Mouse (Mus musculus) MEL (cell line): ENCODE measurements around the gene Dbil5. TPM values are rescaled to one million over a fixed set of nuclear protein-coding genes. Genes with fewer than 3 reads are reported as not detected.

Experiments
- DNase-seq: peaks from one replicate; pipeline ENCODE4 v3.0.0; 2011; ENCODE audit warnings: low read depth, low spot score
- H3K27ac ChIP-seq: 2 replicates; pipeline ENCODE4 v1.5.1; 2012; ENCODE audit warnings: low read depth, mild to moderate bottlenecking, control low read depth, low read length, moderate library complexity; ENCODE audit not compliant: control insufficient read depth
- H3K27me3 ChIP-seq, 2 experiments: fragments of 150-350 bp in 1 of 2; sonication (generic) in 1 of 2; 2 replicates each; pipeline ENCODE4 v1.6.1; 2012; ENCODE audit warnings: low read length in 2 of 2, mild to moderate bottlenecking in 2 of 2, improper control_type of control experiment in 1 of 2, moderate library complexity in 1 of 2; ENCODE audit not compliant: insufficient read depth in 2 of 2, control insufficient read depth in 1 of 2
- H3K36me3 ChIP-seq, 2 experiments: 2 replicates each; pipeline ENCODE4 v1.6.1; 2012 to 2014; ENCODE audit warnings: low read length in 2 of 2, improper control_type of control experiment in 1 of 2, inconsistent platforms in 1 of 2, mild to moderate bottlenecking in 1 of 2; ENCODE audit not compliant: insufficient read depth in 2 of 2, control insufficient read depth in 1 of 2
- H3K4me1 ChIP-seq, 2 experiments: fragments of 150-350 bp in 1 of 2; sonication (generic) in 1 of 2; 2 replicates each; pipeline ENCODE4 v1.6.1; 2012; ENCODE audit warnings: low read length in 2 of 2, improper control_type of control experiment in 1 of 2, mild to moderate bottlenecking in 1 of 2; ENCODE audit not compliant: insufficient read depth in 2 of 2, control insufficient read depth in 1 of 2
- H3K4me3 ChIP-seq, 2 experiments: fragments of 150-350 bp in 1 of 2; sonication (generic) in 1 of 2; 2 replicates each; pipeline ENCODE4 v1.5.1; 2012; ENCODE audit warnings: low read depth in 2 of 2, low read length in 2 of 2, mild to moderate bottlenecking in 2 of 2, moderate library complexity in 2 of 2, control low read depth in 1 of 2, improper control_type of control experiment in 1 of 2; ENCODE audit not compliant: control insufficient read depth in 1 of 2, insufficient read depth in 1 of 2
- H3K79me2 ChIP-seq: 2 replicates; pipeline ENCODE4 v1.6.1; 2012; ENCODE audit warnings: mild to moderate bottlenecking, low read length, moderate library complexity; ENCODE audit not compliant: control insufficient read depth, poor library complexity, insufficient read depth
- H3K9ac ChIP-seq: 2 replicates; pipeline ENCODE4 v1.6.1; 2012; ENCODE audit warnings: low read depth, mild to moderate bottlenecking, control low read depth, low read length, moderate library complexity; ENCODE audit not compliant: control insufficient read depth, poor library complexity, severe bottlenecking
- H3K9me3 ChIP-seq: fragments of 150-350 bp; sonication (generic); replicated peaks from 2 replicates; pipeline ENCODE4 v1.6.1; 2012; ENCODE audit warnings: mild to moderate bottlenecking, low read length, improper control_type of control experiment, moderate library complexity; ENCODE audit not compliant: insufficient read depth
- BHLHE40 ChIP-seq: IDR thresholded peaks from 2 replicates; pipeline ENCODE4 v1.6.1; 2012; ENCODE audit warnings: low read depth, mild to moderate bottlenecking, inconsistent platforms, low read length, improper control_type of control experiment, borderline replicate concordance
- CHD1 ChIP-seq: IDR thresholded peaks from 2 replicates; pipeline ENCODE4 v1.6.1; 2012; ENCODE audit warnings: low read depth, mild to moderate bottlenecking, inconsistent platforms, low read length, improper control_type of control experiment
- CHD2 ChIP-seq: IDR thresholded peaks from 2 replicates; pipeline ENCODE4 v1.6.1; 2011; ENCODE audit warnings: low read length, improper control_type of control experiment
- CTCF ChIP-seq, 3 experiments: IDR thresholded peaks in 2 of 3; conservative IDR thresholded peaks in 1 of 3; 2 replicates each; pipeline ENCODE4 v1.5.1; 2011 to 2012; ENCODE audit warnings: low read length in 3 of 3, low read depth in 2 of 3, mild to moderate bottlenecking in 2 of 3, improper control_type of control experiment in 1 of 3, inconsistent platforms in 1 of 3, mixed read lengths in 1 of 3, moderate library complexity in 1 of 3; ENCODE audit not compliant: control insufficient read depth in 1 of 3, insufficient read depth in 1 of 3, poor library complexity in 1 of 3, severe bottlenecking in 1 of 3
- E2F4 ChIP-seq: IDR thresholded peaks from 2 replicates; pipeline ENCODE4 v1.6.1; 2011; ENCODE audit warnings: low read depth, low read length, improper control_type of control experiment, borderline replicate concordance
- ELF1 ChIP-seq: IDR thresholded peaks from 2 replicates; pipeline ENCODE4 v1.6.1; 2014; ENCODE audit warnings: low read depth, mild to moderate bottlenecking, inconsistent platforms, low read length, improper control_type of control experiment, moderate library complexity
- EP300 ChIP-seq, 2 experiments: IDR thresholded peaks; 2 replicates each; pipeline ENCODE4 v1.6.1; 2011; ENCODE audit warnings: improper control_type of control experiment in 2 of 2, low read length in 2 of 2, low read depth in 1 of 2, mild to moderate bottlenecking in 1 of 2
- ETS1 ChIP-seq: IDR thresholded peaks from 2 replicates; pipeline ENCODE4 v1.6.1; 2012; ENCODE audit warnings: low read depth, mild to moderate bottlenecking, inconsistent platforms, low read length, improper control_type of control experiment, moderate library complexity
- GABPA ChIP-seq: IDR thresholded peaks from 2 replicates; pipeline ENCODE4 v1.6.1; 2012; ENCODE audit warnings: low read depth, mild to moderate bottlenecking, inconsistent platforms, low read length, improper control_type of control experiment, moderate library complexity
- GATA1 ChIP-seq: IDR thresholded peaks from 2 replicates; pipeline ENCODE4 v1.6.1; 2011; ENCODE audit warnings: low read depth, low read length, improper control_type of control experiment
- HCFC1 ChIP-seq: IDR thresholded peaks from 2 replicates; pipeline ENCODE4 v1.6.1; 2012; ENCODE audit warnings: low read depth, mild to moderate bottlenecking, inconsistent platforms, low read length, improper control_type of control experiment, moderate library complexity
- JUND ChIP-seq: IDR thresholded peaks from 2 replicates; pipeline ENCODE4 v1.6.1; 2011; ENCODE audit warnings: low read depth, mild to moderate bottlenecking, improper control_type of control experiment, low read length
- KAT2A ChIP-seq: conservative IDR thresholded peaks from 2 replicates; pipeline ENCODE4 v1.6.1; 2012; ENCODE audit warnings: low read depth, low read length, improper control_type of control experiment, inconsistent platforms
- MAFK ChIP-seq: IDR thresholded peaks from 2 replicates; pipeline ENCODE4 v1.6.1; 2011; ENCODE audit warnings: low read depth, mild to moderate bottlenecking, low read length, improper control_type of control experiment, borderline replicate concordance
- MAZ ChIP-seq: IDR thresholded peaks from 2 replicates; pipeline ENCODE4 v1.6.1; 2012; ENCODE audit warnings: low read depth, mild to moderate bottlenecking, inconsistent platforms, low read length, improper control_type of control experiment
- MEF2A ChIP-seq: IDR thresholded peaks from 2 replicates; pipeline ENCODE4 v1.6.1; 2014; ENCODE audit warnings: low read depth, mild to moderate bottlenecking, inconsistent platforms, low read length, improper control_type of control experiment; ENCODE audit not compliant: poor library complexity, insufficient replicate concordance, severe bottlenecking; ENCODE audit errors: extremely low read depth
- MXI1 ChIP-seq: IDR thresholded peaks from 2 replicates; pipeline ENCODE4 v1.6.1; 2011; ENCODE audit warnings: mild to moderate bottlenecking, low read depth, low read length, improper control_type of control experiment
- NELFE ChIP-seq: IDR thresholded peaks from 2 replicates; pipeline ENCODE4 v1.6.1; 2011; ENCODE audit warnings: low read depth, low read length, improper control_type of control experiment
- NRF1 ChIP-seq: IDR thresholded peaks from 2 replicates; pipeline ENCODE4 v1.6.1; 2014; ENCODE audit warnings: low read depth, mild to moderate bottlenecking, inconsistent platforms, low read length, improper control_type of control experiment, moderate library complexity; ENCODE audit not compliant: poor library complexity, insufficient read depth, severe bottlenecking
- POLR2A ChIP-seq, 2 experiments: IDR thresholded peaks; 2 replicates each; pipeline ENCODE4 v1.6.1; 2011 to 2012; ENCODE audit warnings: low read length in 2 of 2, mild to moderate bottlenecking in 2 of 2, control low read depth in 1 of 2, improper control_type of control experiment in 1 of 2, low read depth in 1 of 2, moderate library complexity in 1 of 2; ENCODE audit not compliant: control insufficient read depth in 1 of 2, insufficient read depth in 1 of 2, poor library complexity in 1 of 2
- POLR2AphosphoS2 ChIP-seq: IDR thresholded peaks from 2 replicates; pipeline ENCODE4 v1.6.1; 2011; ENCODE audit warnings: low read length, improper control_type of control experiment
- POLR2AphosphoS5 ChIP-seq: IDR thresholded peaks from 2 replicates; pipeline ENCODE4 v1.6.1; 2012; ENCODE audit warnings: low read depth, borderline replicate concordance, mild to moderate bottlenecking, inconsistent platforms, low read length, moderate library complexity, mixed read lengths
- RAD21 ChIP-seq: IDR thresholded peaks from 2 replicates; pipeline ENCODE4 v1.6.1; 2011; ENCODE audit warnings: mild to moderate bottlenecking, low read depth, low read length, improper control_type of control experiment
- RCOR1 ChIP-seq: IDR thresholded peaks from 2 replicates; pipeline ENCODE4 v1.6.1; 2012; ENCODE audit warnings: low read depth, mild to moderate bottlenecking, inconsistent platforms, low read length, improper control_type of control experiment
- SIN3A ChIP-seq: IDR thresholded peaks from 2 replicates; pipeline ENCODE4 v1.6.1; 2012; ENCODE audit warnings: low read length, improper control_type of control experiment, inconsistent platforms
- SMC3 ChIP-seq: IDR thresholded peaks from 2 replicates; pipeline ENCODE4 v1.6.1; 2011; ENCODE audit warnings: low read depth, low read length, improper control_type of control experiment
- TAL1 ChIP-seq: IDR thresholded peaks from 2 replicates; pipeline ENCODE4 v1.6.1; 2012; ENCODE audit warnings: mild to moderate bottlenecking, inconsistent platforms, low read length, moderate library complexity, mixed read lengths
- TBP ChIP-seq: IDR thresholded peaks from 2 replicates; pipeline ENCODE4 v1.8.0; 2011; ENCODE audit warnings: low read depth, low read length, improper control_type of control experiment
- TCF12 ChIP-seq: IDR thresholded peaks from 2 replicates; pipeline ENCODE4 v1.6.1; 2014; ENCODE audit warnings: low read depth, mild to moderate bottlenecking, inconsistent platforms, low read length, improper control_type of control experiment, moderate library complexity
- UBTF ChIP-seq: IDR thresholded peaks from 2 replicates; pipeline ENCODE4 v1.6.1; 2012; ENCODE audit warnings: low read depth, mild to moderate bottlenecking, inconsistent platforms, low read length, improper control_type of control experiment, moderate library complexity, borderline replicate concordance; ENCODE audit not compliant: insufficient read depth
- USF1 ChIP-seq: IDR thresholded peaks from 2 replicates; pipeline ENCODE4 v1.6.1; 2014; ENCODE audit warnings: low read depth, mild to moderate bottlenecking, inconsistent platforms, low read length, improper control_type of control experiment, moderate library complexity
- USF2 ChIP-seq, 2 experiments: IDR thresholded peaks; 2 replicates each; pipeline ENCODE4 v1.6.1; 2011 to 2012; ENCODE audit warnings: improper control_type of control experiment in 2 of 2, low read length in 2 of 2, borderline replicate concordance in 1 of 2, inconsistent platforms in 1 of 2, low read depth in 1 of 2, mild to moderate bottlenecking in 1 of 2; ENCODE audit not compliant: insufficient read depth in 1 of 2
- ZC3H11A ChIP-seq: IDR thresholded peaks from 2 replicates; pipeline ENCODE4 v1.6.1; 2012; ENCODE audit warnings: low read depth, mild to moderate bottlenecking, inconsistent platforms, low read length, improper control_type of control experiment
- ZKSCAN1 ChIP-seq: IDR thresholded peaks from 2 replicates; pipeline ENCODE4 v1.6.1; 2012; ENCODE audit warnings: low read depth, mild to moderate bottlenecking, inconsistent platforms, low read length, improper control_type of control experiment, moderate library complexity
- ZMIZ1 ChIP-seq: IDR thresholded peaks from 2 replicates; pipeline ENCODE4 v1.6.1; 2012; ENCODE audit warnings: low read depth, mild to moderate bottlenecking, inconsistent platforms, low read length, improper control_type of control experiment, moderate library complexity
- ZNF384 ChIP-seq: IDR thresholded peaks from 2 replicates; pipeline ENCODE4 v1.6.1; 2012; ENCODE audit warnings: low read depth, mild to moderate bottlenecking, inconsistent platforms, low read length, improper control_type of control experiment
- polyA plus RNA-seq, 2 experiments: library from polyadenylated mRNA; stranded (reverse) in 1 of 2; unstranded in 1 of 2; fragments of >175 nt in 1 of 2; fragments of >200 nt in 1 of 2; gene quantifications; 2 replicates each; pipeline versions ENCODE4 v1.2.1 to v1.2.4; 2012; ENCODE audit warnings: low replicate concordance in 2 of 2, low read depth in 1 of 2; ENCODE audit not compliant: insufficient read length in 2 of 2, insufficient read depth in 1 of 2, missing spikeins in 1 of 2
- total RNA-seq: library from RNA; depleted of rRNA; stranded (reverse); fragments of 300-350 nt; gene quantifications from 2 replicates; pipeline ENCODE4 v1.2.3, GENCODE M21; 2012

The Dbil5 gene
- total and polyA plus RNA-seq, 3 experiments: 0.62 to 0.67 TPM; not detected in 1

DNA sequence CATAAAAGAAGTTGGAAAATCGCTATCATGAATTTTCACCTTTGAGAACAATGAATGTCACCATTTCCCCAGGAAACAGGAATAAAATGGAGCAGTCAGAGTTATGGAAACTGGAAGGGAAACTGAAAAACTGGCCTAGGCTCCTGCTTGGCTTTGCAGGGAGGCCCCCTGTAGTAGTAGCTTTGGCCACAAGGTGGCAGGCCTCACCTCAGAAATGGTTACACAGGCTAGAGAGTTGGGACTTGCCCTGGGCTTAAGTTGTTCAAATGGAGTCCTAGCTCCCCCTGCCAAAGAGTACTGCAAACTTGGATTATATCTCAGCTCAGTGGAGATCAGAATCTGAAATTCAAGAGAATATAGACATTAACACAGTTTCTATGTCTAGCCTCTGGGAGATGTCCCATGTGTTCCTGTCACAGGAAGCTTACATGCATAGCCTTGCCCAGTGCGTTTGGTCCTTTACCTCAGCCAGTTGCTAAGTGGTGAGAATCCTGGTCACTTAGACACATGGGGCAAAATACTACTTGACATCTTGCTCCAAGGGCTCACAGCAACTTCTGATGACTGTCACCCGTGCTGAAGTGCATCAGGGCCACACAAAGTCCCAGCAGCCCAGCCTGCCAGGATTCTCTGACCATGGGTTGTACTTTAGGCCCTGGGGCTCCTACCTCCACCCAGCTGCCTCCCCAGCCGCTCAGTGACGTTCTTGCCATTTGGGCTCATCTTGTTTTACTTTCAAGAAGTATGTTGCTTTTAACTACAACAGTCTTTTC is 35.9 kb downstream of the Dbil5 start:
- no peak overlapping the region for H3K9ac ChIP-seq
- no peaks in the 10 kb centered on the region for H3K4me1 ChIP-seq
- H3K36me3 ChIP-seq: no peaks in the 10 kb centered on the region; a peak in 2 of 4 replicates
- H3K9me3 ChIP-seq: no peaks in the 10 kb centered on the region
- H3K27me3 ChIP-seq: no peaks in the 10 kb centered on the region
- DNase-seq: peak; percentile 84
- no peak overlapping the region for H3K4me3 ChIP-seq
- H3K79me2 ChIP-seq: no peaks in the 10 kb centered on the region
- no peak overlapping the region for H3K27ac ChIP-seq
- TF ChIP-seq CHD2 (no peak), ZC3H11A (peak; percentile 90), POLR2AphosphoS2 (no peak), BHLHE40 (no peak), POLR2AphosphoS5 (no peak), ZNF384 (no peak), ZKSCAN1 (no peak), USF1 (no peak), GABPA (no peak), NRF1 (no peak), RCOR1 (0 out of 2 replicates have a peak, but pooled peaks have one; percentile 1), MAFK (no peak), TAL1 (no peak), SMC3 (peak; percentile 95), POLR2A (IDR thresholded peaks at IDR 0.05; ENCODE audit: control insufficient read depth in 1 of 2, insufficient read depth in 1 of 2, low read depth in 1 of 2, low read length in 2 of 2, poor library complexity in 1 of 2) (no peak), GATA1 (no peak), ETS1 (no peak), EP300 (IDR thresholded peaks at IDR 0.05; ENCODE audit: low read depth in 1 of 2, low read length in 2 of 2) (no peak), ELF1 (no peak), TCF12 (no peak), E2F4 (no peak), NELFE (no peak), USF2 (IDR thresholded peaks at IDR 0.05; ENCODE audit: borderline replicate concordance in 1 of 2, insufficient read depth in 1 of 2, low read depth in 1 of 2, low read length in 2 of 2) (no peak), CHD1 (no peak), CTCF (IDR thresholded peaks at IDR 0.05 in 2 of 3, conservative IDR thresholded peaks at IDR 0.05 in 1 of 3; ENCODE audit: control insufficient read depth in 1 of 3, insufficient read depth in 1 of 3, low read depth in 2 of 3, low read length in 3 of 3, poor library complexity in 1 of 3, severe bottlenecking in 1 of 3) (peak; percentile 84 to 90 (median 88)), RAD21 (peak; percentile 89), SIN3A (peak; percentile 39; the same call in 1 of the 2 replicates), MEF2A (no peak), HCFC1 (no peak; the same call in 1 of the 2 replicates), MXI1 (no peak), ZMIZ1 (no peak), UBTF (no peak), MAZ (peak; percentile 38; the same call in 1 of the 2 replicates), KAT2A (no peak), JUND (no peak), TBP (no peak)
